Mouse (Mus musculus) MEL (cell line): ENCODE data around the gene Vmn1r22. TPM values are rescaled to one million over a fixed set of nuclear protein-coding genes. Genes with fewer than 3 reads are reported as not detected.

ENCODE experiments used
- DNase-seq: peaks from one replicate; pipeline ENCODE4 v3.0.0; 2011; ENCODE audit warnings: low read depth, low spot score
- H3K27ac ChIP-seq: 2 replicates; pipeline ENCODE4 v1.5.1; 2012; ENCODE audit warnings: low read depth, mild to moderate bottlenecking, control low read depth, low read length, moderate library complexity; ENCODE audit not compliant: control insufficient read depth
- H3K27me3 ChIP-seq, 2 experiments: fragments of 150-350 bp in 1 of 2; sonication (generic) in 1 of 2; 2 replicates each; pipeline ENCODE4 v1.6.1; 2012; ENCODE audit warnings: low read length in 2 of 2, mild to moderate bottlenecking in 2 of 2, improper control_type of control experiment in 1 of 2, moderate library complexity in 1 of 2; ENCODE audit not compliant: insufficient read depth in 2 of 2, control insufficient read depth in 1 of 2
- H3K36me3 ChIP-seq, 2 experiments: 2 replicates each; pipeline ENCODE4 v1.6.1; 2012 to 2014; ENCODE audit warnings: low read length in 2 of 2, improper control_type of control experiment in 1 of 2, inconsistent platforms in 1 of 2, mild to moderate bottlenecking in 1 of 2; ENCODE audit not compliant: insufficient read depth in 2 of 2, control insufficient read depth in 1 of 2
- H3K4me1 ChIP-seq, 2 experiments: fragments of 150-350 bp in 1 of 2; sonication (generic) in 1 of 2; 2 replicates each; pipeline ENCODE4 v1.6.1; 2012; ENCODE audit warnings: low read length in 2 of 2, improper control_type of control experiment in 1 of 2, mild to moderate bottlenecking in 1 of 2; ENCODE audit not compliant: insufficient read depth in 2 of 2, control insufficient read depth in 1 of 2
- H3K4me3 ChIP-seq, 2 experiments: fragments of 150-350 bp in 1 of 2; sonication (generic) in 1 of 2; 2 replicates each; pipeline ENCODE4 v1.5.1; 2012; ENCODE audit warnings: low read depth in 2 of 2, low read length in 2 of 2, mild to moderate bottlenecking in 2 of 2, moderate library complexity in 2 of 2, control low read depth in 1 of 2, improper control_type of control experiment in 1 of 2; ENCODE audit not compliant: control insufficient read depth in 1 of 2, insufficient read depth in 1 of 2
- H3K79me2 ChIP-seq: 2 replicates; pipeline ENCODE4 v1.6.1; 2012; ENCODE audit warnings: mild to moderate bottlenecking, low read length, moderate library complexity; ENCODE audit not compliant: control insufficient read depth, poor library complexity, insufficient read depth
- H3K9ac ChIP-seq: 2 replicates; pipeline ENCODE4 v1.6.1; 2012; ENCODE audit warnings: low read depth, mild to moderate bottlenecking, control low read depth, low read length, moderate library complexity; ENCODE audit not compliant: control insufficient read depth, poor library complexity, severe bottlenecking
- H3K9me3 ChIP-seq: fragments of 150-350 bp; sonication (generic); replicated peaks from 2 replicates; pipeline ENCODE4 v1.6.1; 2012; ENCODE audit warnings: mild to moderate bottlenecking, low read length, improper control_type of control experiment, moderate library complexity; ENCODE audit not compliant: insufficient read depth
- BHLHE40 ChIP-seq: IDR thresholded peaks from 2 replicates; pipeline ENCODE4 v1.6.1; 2012; ENCODE audit warnings: low read depth, mild to moderate bottlenecking, inconsistent platforms, low read length, improper control_type of control experiment, borderline replicate concordance
- CTCF ChIP-seq, 3 experiments: IDR thresholded peaks in 2 of 3; conservative IDR thresholded peaks in 1 of 3; 2 replicates each; pipeline ENCODE4 v1.5.1; 2011 to 2012; ENCODE audit warnings: low read length in 3 of 3, low read depth in 2 of 3, mild to moderate bottlenecking in 2 of 3, improper control_type of control experiment in 1 of 3, inconsistent platforms in 1 of 3, mixed read lengths in 1 of 3, moderate library complexity in 1 of 3; ENCODE audit not compliant: control insufficient read depth in 1 of 3, insufficient read depth in 1 of 3, poor library complexity in 1 of 3, severe bottlenecking in 1 of 3
- E2F4 ChIP-seq: IDR thresholded peaks from 2 replicates; pipeline ENCODE4 v1.6.1; 2011; ENCODE audit warnings: low read depth, low read length, improper control_type of control experiment, borderline replicate concordance
- ELF1 ChIP-seq: IDR thresholded peaks from 2 replicates; pipeline ENCODE4 v1.6.1; 2014; ENCODE audit warnings: low read depth, mild to moderate bottlenecking, inconsistent platforms, low read length, improper control_type of control experiment, moderate library complexity
- ETS1 ChIP-seq: IDR thresholded peaks from 2 replicates; pipeline ENCODE4 v1.6.1; 2012; ENCODE audit warnings: low read depth, mild to moderate bottlenecking, inconsistent platforms, low read length, improper control_type of control experiment, moderate library complexity
- GABPA ChIP-seq: IDR thresholded peaks from 2 replicates; pipeline ENCODE4 v1.6.1; 2012; ENCODE audit warnings: low read depth, mild to moderate bottlenecking, inconsistent platforms, low read length, improper control_type of control experiment, moderate library complexity
- GATA1 ChIP-seq: IDR thresholded peaks from 2 replicates; pipeline ENCODE4 v1.6.1; 2011; ENCODE audit warnings: low read depth, low read length, improper control_type of control experiment
- HCFC1 ChIP-seq: IDR thresholded peaks from 2 replicates; pipeline ENCODE4 v1.6.1; 2012; ENCODE audit warnings: low read depth, mild to moderate bottlenecking, inconsistent platforms, low read length, improper control_type of control experiment, moderate library complexity
- MAX ChIP-seq: IDR thresholded peaks from 2 replicates; pipeline ENCODE4 v1.6.1; 2011; ENCODE audit warnings: low read length, improper control_type of control experiment
- MEF2A ChIP-seq: IDR thresholded peaks from 2 replicates; pipeline ENCODE4 v1.6.1; 2014; ENCODE audit warnings: low read depth, mild to moderate bottlenecking, inconsistent platforms, low read length, improper control_type of control experiment; ENCODE audit not compliant: poor library complexity, insufficient replicate concordance, severe bottlenecking; ENCODE audit errors: extremely low read depth
- MXI1 ChIP-seq: IDR thresholded peaks from 2 replicates; pipeline ENCODE4 v1.6.1; 2011; ENCODE audit warnings: mild to moderate bottlenecking, low read depth, low read length, improper control_type of control experiment
- NELFE ChIP-seq: IDR thresholded peaks from 2 replicates; pipeline ENCODE4 v1.6.1; 2011; ENCODE audit warnings: low read depth, low read length, improper control_type of control experiment
- POLR2A ChIP-seq, 2 experiments: IDR thresholded peaks; 2 replicates each; pipeline ENCODE4 v1.6.1; 2011 to 2012; ENCODE audit warnings: low read length in 2 of 2, mild to moderate bottlenecking in 2 of 2, control low read depth in 1 of 2, improper control_type of control experiment in 1 of 2, low read depth in 1 of 2, moderate library complexity in 1 of 2; ENCODE audit not compliant: control insufficient read depth in 1 of 2, insufficient read depth in 1 of 2, poor library complexity in 1 of 2
- POLR2AphosphoS5 ChIP-seq: IDR thresholded peaks from 2 replicates; pipeline ENCODE4 v1.6.1; 2012; ENCODE audit warnings: low read depth, borderline replicate concordance, mild to moderate bottlenecking, inconsistent platforms, low read length, moderate library complexity, mixed read lengths
- RAD21 ChIP-seq: IDR thresholded peaks from 2 replicates; pipeline ENCODE4 v1.6.1; 2011; ENCODE audit warnings: mild to moderate bottlenecking, low read depth, low read length, improper control_type of control experiment
- RCOR1 ChIP-seq: IDR thresholded peaks from 2 replicates; pipeline ENCODE4 v1.6.1; 2012; ENCODE audit warnings: low read depth, mild to moderate bottlenecking, inconsistent platforms, low read length, improper control_type of control experiment
- SIN3A ChIP-seq: IDR thresholded peaks from 2 replicates; pipeline ENCODE4 v1.6.1; 2012; ENCODE audit warnings: low read length, improper control_type of control experiment, inconsistent platforms
- SMC3 ChIP-seq: IDR thresholded peaks from 2 replicates; pipeline ENCODE4 v1.6.1; 2011; ENCODE audit warnings: low read depth, low read length, improper control_type of control experiment
- TAL1 ChIP-seq: IDR thresholded peaks from 2 replicates; pipeline ENCODE4 v1.6.1; 2012; ENCODE audit warnings: mild to moderate bottlenecking, inconsistent platforms, low read length, moderate library complexity, mixed read lengths
- TCF12 ChIP-seq: IDR thresholded peaks from 2 replicates; pipeline ENCODE4 v1.6.1; 2014; ENCODE audit warnings: low read depth, mild to moderate bottlenecking, inconsistent platforms, low read length, improper control_type of control experiment, moderate library complexity
- ZKSCAN1 ChIP-seq: IDR thresholded peaks from 2 replicates; pipeline ENCODE4 v1.6.1; 2012; ENCODE audit warnings: low read depth, mild to moderate bottlenecking, inconsistent platforms, low read length, improper control_type of control experiment, moderate library complexity
- ZNF384 ChIP-seq: IDR thresholded peaks from 2 replicates; pipeline ENCODE4 v1.6.1; 2012; ENCODE audit warnings: low read depth, mild to moderate bottlenecking, inconsistent platforms, low read length, improper control_type of control experiment
- polyA plus RNA-seq, 2 experiments: library from polyadenylated mRNA; stranded (reverse) in 1 of 2; unstranded in 1 of 2; fragments of >175 nt in 1 of 2; fragments of >200 nt in 1 of 2; gene quantifications; 2 replicates each; pipeline versions ENCODE4 v1.2.1 to v1.2.4; 2012; ENCODE audit warnings: low replicate concordance in 2 of 2, low read depth in 1 of 2; ENCODE audit not compliant: insufficient read length in 2 of 2, insufficient read depth in 1 of 2, missing spikeins in 1 of 2
- total RNA-seq: library from RNA; depleted of rRNA; stranded (reverse); fragments of 300-350 nt; gene quantifications from 2 replicates; pipeline ENCODE4 v1.2.3, GENCODE M21; 2012; rRNA removed

Vmn1r22 gene
- total RNA-seq (not detected in 2 replicates), polyA plus RNA-seq (not detected)

GRCm38 (mm10) chr6:57907928-57908327 is at the start of gene Vmn1r22:
TSS of gene Vmn1r22 (minus strand) at chr6:57908028.
- Histone ChIP-seq H3K36me3 (no peaks in the 10 kb centered on the region), H3K27ac (no peak within 1 kb of the TSS)
- TF ChIP-seq MXI1 (no peak), SIN3A (no peak), BHLHE40 (no peak), SMC3 (no peak), ZKSCAN1 (no peak), ZNF384 (no peak)
- TF ChIP-seq, all 39 proteins: peak for 0
- Histone ChIP-seq H3K27me3 (no peaks in the 10 kb centered on the region), H3K9ac (no peak within 1 kb of the TSS), H3K79me2 (no peaks in the 10 kb centered on the region), H3K9me3 (no peaks in the 10 kb centered on the region), H3K4me3 (no peak within 1 kb of the TSS), H3K4me1 (no peaks in the 10 kb centered on the region)
- no peak for DNase-seq

GRCm38 (mm10) chr6:57926738-57927137 is 18.9 kb upstream of the Vmn1r22 start, which contains the start of gene Vmn1r23:
TSS of gene Vmn1r23 (minus strand) at chr6:57926838.
- Histone ChIP-seq H3K9me3 (no peaks in the 10 kb centered on the region), H3K27me3 (no peaks in the 10 kb centered on the region)

More at GRCm38 (mm10) chr6:57926738-57927137, 18.9 kb upstream of the Vmn1r22 start, which contains the start of gene Vmn1r23:
- no peak for DNase-seq
- Histone ChIP-seq H3K36me3 (no peaks in the 10 kb centered on the region), H3K27ac (no peak within 1 kb of the TSS), H3K4me3 (no peak within 1 kb of the TSS), H3K79me2 (no peaks in the 10 kb centered on the region), H3K9ac (no peak within 1 kb of the TSS), H3K4me1 (no peaks in the 10 kb centered on the region)
- TF ChIP-seq E2F4 (no peak), RCOR1 (no peak), GATA1 (no peak), MXI1 (no peak), TAL1 (no peak), ZKSCAN1 (no peak), SIN3A (no peak), GABPA (no peak), RAD21 (no peak), HCFC1 (no peak), TCF12 (no peak), CTCF (IDR thresholded peaks at IDR 0.05 in 2 of 3, conservative IDR thresholded peaks at IDR 0.05 in 1 of 3; ENCODE audit: control insufficient read depth in 1 of 3, insufficient read depth in 1 of 3, low read depth in 2 of 3, low read length in 3 of 3, poor library complexity in 1 of 3, severe bottlenecking in 1 of 3) (no peak), POLR2A (IDR thresholded peaks at IDR 0.05; ENCODE audit: control insufficient read depth in 1 of 2, insufficient read depth in 1 of 2, low read depth in 1 of 2, low read length in 2 of 2, poor library complexity in 1 of 2) (no peak), POLR2AphosphoS5 (no peak), NELFE (no peak), MEF2A (no peak), ELF1 (no peak), ETS1 (no peak), SMC3 (no peak), MAX (no peak)
